ENCODE assay signal across 25 mouse cellular contexts in genomic region chr2:101043050-101043449, GRCm38 (mm10).
A peak's percentile ranks its signal among the peaks of the same experiment; 100 is the strongest.
DNase-seq lines count a peak whose midpoint lies in the region; ATAC-seq lines count a peak whose summit lies in the region.
"Had no signal": no experiment of that assay in that cellular context is flagged by ENCODE, and none has a peak within 500 bp of the region (broad histone marks: within the 10 kb centered on the region; RNA-seq: fewer than 3 reads in every experiment).

No protein-coding gene starts in this region.

- H3K4me2 ChIP-seq in neural tube, embryonic 11.5 days (ENCODE audit: low read depth): no peak overlapping the region
- no peak overlapping the region for H3K4me2 ChIP-seq in neural tube, embryonic 13.5 days
- no peak overlapping the region for H3K4me2 ChIP-seq in neural tube, embryonic 15.5 days
- H3K4me2 ChIP-seq: embryonic facial prominence, embryonic 13.5 days; embryonic facial prominence, embryonic 15.5 days; forebrain, embryonic 13.5 days; forebrain, embryonic 15.5 days had no signal

- intact Hi-C loops in left cerebral cortex, postnatal 25 days (cut with DNase I): no loop called here

- H3K4me1 ChIP-seq in neural tube, embryonic 11.5 days (ENCODE audit: control insufficient read depth, insufficient read depth, low read length): no peaks in the 10 kb centered on the region
- H3K4me1 ChIP-seq in neural tube, embryonic 13.5 days (replicated peaks): no peaks in the 10 kb centered on the region
- H3K4me1 ChIP-seq in neural tube, embryonic 15.5 days: peaks cover 4% of the 10 kb centered on the region; the same call in 1 of the 2 replicates
- H3K4me1 ChIP-seq: embryonic facial prominence, embryonic 13.5 days; embryonic facial prominence, embryonic 15.5 days; forebrain, embryonic 10.5 days; forebrain, embryonic 13.5 days; forebrain, embryonic 15.5 days had no signal

- ATAC-seq in neural tube, embryonic 11.5 days (ENCODE audit: insufficient read depth, low FRiP score, low TSS enrichment): peak; percentile 30; the same call in 1 of the 2 replicates
- ATAC-seq in neural tube, embryonic 13.5 days (ENCODE audit: low read depth): peak; percentile 65; the same call in 1 of the 2 replicates
- peak; percentile 70; the same call in 1 of the 2 replicates for ATAC-seq in neural tube, embryonic 15.5 days (ENCODE audit: low FRiP score)
- ATAC-seq: forebrain, embryonic 13.5 days; forebrain, embryonic 15.5 days; forebrain, postnatal 0 days had no signal

- H3K9ac ChIP-seq in neural tube, embryonic 11.5 days (ENCODE audit: low read length): no peak overlapping the region
- no peak overlapping the region for H3K9ac ChIP-seq in neural tube, embryonic 13.5 days
- H3K9ac ChIP-seq in neural tube, embryonic 15.5 days (replicated peaks): no peak overlapping the region
- H3K9ac ChIP-seq: embryonic facial prominence, embryonic 13.5 days; embryonic facial prominence, embryonic 15.5 days; forebrain, embryonic 13.5 days; forebrain, embryonic 15.5 days; forebrain, postnatal 0 days had no signal

- H3K9me3 ChIP-seq in neural tube, embryonic 11.5 days (ENCODE audit: control insufficient read depth, low read length): no peaks in the 10 kb centered on the region
- H3K9me3 ChIP-seq in neural tube, embryonic 13.5 days: no peaks in the 10 kb centered on the region
- no peaks in the 10 kb centered on the region for H3K9me3 ChIP-seq in neural tube, embryonic 15.5 days (replicated peaks)
- H3K9me3 ChIP-seq: embryonic facial prominence, embryonic 13.5 days; embryonic facial prominence, embryonic 15.5 days; forebrain, embryonic 10.5 days; forebrain, embryonic 13.5 days; forebrain, embryonic 15.5 days had no signal

- 87% methylated on average over 3 of the region's 3 CpGs for WGBS in neural tube, embryonic 11.5 days
- WGBS in neural tube, embryonic 13.5 days: 46% methylated on average over 3 of the region's 3 CpGs
- WGBS in neural tube, embryonic 15.5 days: 45% methylated on average over 3 of the region's 3 CpGs

- H3K36me3 ChIP-seq in neural tube, embryonic 11.5 days (ENCODE audit: control insufficient read depth, insufficient read depth, low read length): no peaks in the 10 kb centered on the region
- no peaks in the 10 kb centered on the region for H3K36me3 ChIP-seq in neural tube, embryonic 13.5 days
- H3K36me3 ChIP-seq in neural tube, embryonic 15.5 days: no peaks in the 10 kb centered on the region
- H3K36me3 ChIP-seq: embryonic facial prominence, embryonic 13.5 days; embryonic facial prominence, embryonic 15.5 days; forebrain, embryonic 10.5 days; forebrain, embryonic 15.5 days had no signal

- no peaks in the 10 kb centered on the region for H3K27me3 ChIP-seq in neural tube, embryonic 11.5 days (ENCODE audit: control insufficient read depth, insufficient read depth, low read length)
- H3K27me3 ChIP-seq in neural tube, embryonic 13.5 days: no peaks in the 10 kb centered on the region
- no peaks in the 10 kb centered on the region for H3K27me3 ChIP-seq in neural tube, embryonic 15.5 days (replicated peaks)
- H3K27me3 ChIP-seq: embryonic facial prominence, embryonic 13.5 days; embryonic facial prominence, embryonic 15.5 days; forebrain, embryonic 13.5 days; forebrain, embryonic 15.5 days had no signal

- no peak overlapping the region for H3K4me3 ChIP-seq in neural tube, embryonic 11.5 days (ENCODE audit: low read depth, low read length)
- H3K4me3 ChIP-seq in neural tube, embryonic 13.5 days: no peak overlapping the region
- H3K4me3 ChIP-seq in neural tube, embryonic 15.5 days (replicated peaks): no peak overlapping the region
- H3K4me3 ChIP-seq: embryonic facial prominence, embryonic 13.5 days; embryonic facial prominence, embryonic 15.5 days; erythroblast, embryonic 14.5 days; forebrain, embryonic 10.5 days; forebrain, embryonic 13.5 days; forebrain, embryonic 15.5 days had no signal

- H3K27ac ChIP-seq in neural tube, embryonic 11.5 days (ENCODE audit: low read depth, low read length): no peak overlapping the region
- H3K27ac ChIP-seq in neural tube, embryonic 13.5 days (replicated peaks): no peak overlapping the region
- no peak overlapping the region for H3K27ac ChIP-seq in neural tube, embryonic 15.5 days (replicated peaks)
- H3K27ac ChIP-seq: embryonic facial prominence, embryonic 13.5 days; embryonic facial prominence, embryonic 15.5 days; forebrain, embryonic 10.5 days; forebrain, embryonic 13.5 days; forebrain, embryonic 15.5 days had no signal

- DNase-seq in neural tube, embryonic 11.5 days (ENCODE audit: low spot score): no peak
- no peak for DNase-seq in neural tube, embryonic 10.5 days (ENCODE audit: extremely low spot score, low spot score)
- DNase-seq in mesoderm, embryonic 11.5 days (ENCODE audit: low read depth, low spot score): peak; percentile 6
- DNase-seq in ovary, postnatal 14 days (ENCODE audit: low spot score): no peak
- DNase-seq in left cerebral cortex, postnatal 25 days (ENCODE audit: low spot score in 2 of 2): no peak
- no peak for DNase-seq in urinary bladder, adult 2 months (ENCODE audit: low spot score)
- DNase-seq: adrenal gland, adult 8-10 months; adrenal gland, postnatal 14 days; adrenal gland, postnatal 36 days; cerebellum, adult 11 months; cerebellum, adult 18-20 months; cerebellum, adult 8-10 months; cerebellum, adult 9-11 months; cerebellum, postnatal 14 days; cerebellum, postnatal 36 days; embryo, embryonic 11 days; forebrain, postnatal 0 days had no signal
